Mouse (Mus musculus) heart, adult 8-10 months (tissue): ENCODE data around the gene Olfr275. TPM values are rescaled to one million over a fixed set of nuclear protein-coding genes. Genes with fewer than 3 reads are reported as not detected.
"Not testable (repeated sequence)": the region's sequence is repeated elsewhere in the genome, so short reads cannot be mapped to it uniquely, and the experiment has no call there.

Experiments used
- DNase-seq: peaks from one replicate; pipeline ENCODE4 v3.0.0; 2022; ENCODE audit warnings: low spot score
- total RNA-seq, 4 experiments: library from RNA; stranded (reverse); gene quantifications; 2 replicates each; pipeline ENCODE4 v1.2.4; 2022

Olfr275 gene
- total RNA-seq: not detected

GRCm38 (mm10) chr4:52814304-52814703, at the start of gene Olfr275:
TSS of gene Olfr275 (plus strand) at chr4:52814604.
- no peak for DNase-seq

- DNase-seq: no peak
Observed at GRCm38 (mm10) chr4:52765612-52766011, 48.8 kb upstream of the Olfr275 start.

- DNase-seq: no peak
Observed at GRCm38 (mm10) chr4:52772186-52772585, 42.2 kb upstream of the Olfr275 start.

- no peak for DNase-seq
Observed at GRCm38 (mm10) chr4:52800013-52800412, 14.4 kb upstream of the Olfr275 start.

- no peak for DNase-seq
Observed at GRCm38 (mm10) chr4:52811871-52812270, 2.5 kb upstream of the Olfr275 start.

DNA sequence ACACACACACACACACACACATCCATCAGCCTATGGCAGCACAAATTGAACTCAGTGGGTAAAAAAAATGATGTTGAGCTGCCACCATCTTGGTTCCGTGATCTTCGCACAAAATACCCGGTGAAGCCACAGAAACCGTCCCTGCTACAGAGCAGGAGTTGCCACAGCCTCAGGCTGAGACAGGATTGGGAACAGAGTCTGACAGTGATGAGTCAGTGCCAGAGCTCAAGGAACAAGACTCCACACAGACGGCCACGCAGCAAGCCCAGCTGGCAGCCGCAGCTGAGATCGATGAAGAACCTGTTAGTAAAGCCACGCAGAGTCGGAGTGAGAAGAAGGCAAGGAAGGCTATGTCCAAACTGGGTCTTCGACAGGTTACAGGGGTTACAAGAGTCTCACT, 7.0 kb downstream of the Olfr275 start:
- DNase-seq: no peak

GRCm38 (mm10) chr4:52845411-52845810, 31.0 kb downstream of the Olfr275 start:
- not testable (repeated sequence) for DNase-seq

DNA sequence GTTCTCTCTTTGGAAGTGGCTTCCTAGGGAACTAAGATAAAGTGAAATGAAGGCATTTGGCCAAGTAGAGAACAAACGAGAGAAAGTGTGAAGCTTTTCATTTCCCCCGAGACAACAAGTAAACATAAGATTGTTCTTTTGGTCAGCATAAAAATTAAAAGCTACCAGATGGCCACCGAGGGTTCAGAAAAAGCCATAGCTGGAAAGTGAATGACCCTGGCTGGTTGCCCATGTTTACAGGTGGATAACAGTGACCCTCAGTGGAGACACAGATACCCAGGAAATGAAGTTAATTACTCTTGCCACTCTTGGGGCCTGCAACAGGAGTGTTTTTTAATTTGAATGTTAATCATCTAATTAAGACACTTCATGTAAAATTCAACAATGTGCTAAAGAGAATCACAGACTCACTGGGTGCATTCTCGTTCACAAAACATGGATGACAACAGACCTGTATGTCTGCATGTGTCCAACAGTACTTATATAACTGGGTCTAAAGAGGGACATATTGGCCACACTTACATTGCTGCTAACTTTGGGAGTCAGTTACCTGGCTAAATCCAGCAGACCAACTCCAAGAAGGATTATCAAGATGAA, 34.7 kb downstream of the Olfr275 start:
- DNase-seq: no peak

- no peak for DNase-seq
Observed at GRCm38 (mm10) chr4:52849672-52850071, 35.3 kb downstream of the Olfr275 start.

- DNase-seq: no peak
Observed at GRCm38 (mm10) chr4:52859136-52859535, 44.7 kb downstream of the Olfr275 start, which contains the start of gene Olfr273. TSS of gene Olfr273 (minus strand) at chr4:52859236.

- DNase-seq: no peak
Observed at GRCm38 (mm10) chr4:52864156-52864555, 49.8 kb downstream of the Olfr275 start.

Other genes with a start within 250 kb of the Olfr275 start
- gene Toporsl, start 218.3 kb upstream of the Olfr275 start, total RNA-seq: not detected
- not detected for gene Olfr273, start 44.6 kb downstream of the Olfr275 start, total RNA-seq
- gene Olfr272, start 104.6 kb downstream of the Olfr275 start, total RNA-seq: not detected
- not detected for gene Olfr270, start 149.9 kb downstream of the Olfr275 start, total RNA-seq
- gene Nipsnap3a, start 174.7 kb downstream of the Olfr275 start, total RNA-seq: not detected
- gene Nipsnap3b, start 197.3 kb downstream of the Olfr275 start, total RNA-seq: 1 to 10 TPM; 5.3 to 7.8 (median 6.5) TPM